Mouse (Mus musculus): ENCODE results near the gene Rasal2. TPM values are rescaled to one million over a fixed set of nuclear protein-coding genes. Genes with fewer than 3 reads are reported as not detected.

Rasal2 gene
- total RNA-seq, 2 experiments from 2014 or later: 70.0 to 77.8 TPM

DNA sequence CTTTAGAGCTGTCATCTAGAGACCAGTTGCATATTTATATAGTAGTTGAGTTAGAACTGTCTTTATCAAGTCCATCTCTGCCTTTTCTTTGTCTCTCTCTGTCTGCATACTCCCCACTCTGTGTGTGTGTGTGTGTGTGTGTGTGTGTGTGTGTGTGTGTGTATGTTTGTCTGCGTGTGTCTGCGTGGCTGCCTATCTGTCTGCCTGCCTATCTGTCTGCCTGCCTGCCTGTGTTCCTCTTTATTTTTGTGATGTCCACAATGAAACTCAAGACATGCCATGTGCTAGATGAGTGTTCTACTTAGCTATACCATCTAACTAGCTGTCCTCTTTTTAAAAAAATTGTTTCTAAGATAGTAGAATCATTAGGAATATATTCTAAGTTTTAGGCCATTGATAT is 42.0 kb downstream of the Rasal2 start:
- DNase-seq (ENCODE audit: extremely low spot score in 1 of 2, low spot score in 1 of 2): no peak

DNA sequence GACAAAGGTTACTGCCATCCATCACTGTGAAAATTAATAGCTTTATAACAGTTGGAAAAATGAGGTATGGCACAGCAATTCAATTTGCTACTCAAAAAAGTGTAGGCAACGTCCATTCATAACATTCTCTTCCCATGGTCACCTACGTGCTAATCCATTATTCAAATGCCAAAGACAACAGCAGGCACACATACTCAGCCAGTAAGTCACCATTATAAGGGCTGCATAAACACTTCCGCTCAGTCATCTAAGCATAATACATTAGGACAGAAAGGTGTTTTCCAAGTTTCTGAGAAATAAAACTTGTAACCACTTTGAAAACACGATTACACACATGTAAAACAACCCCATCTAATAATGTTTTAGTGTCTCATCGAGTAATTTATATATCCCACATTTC is 44.1 kb downstream of the Rasal2 start:
- no peak for DNase-seq (ENCODE audit: extremely low spot score in 1 of 2, low spot score in 1 of 2)

DNA sequence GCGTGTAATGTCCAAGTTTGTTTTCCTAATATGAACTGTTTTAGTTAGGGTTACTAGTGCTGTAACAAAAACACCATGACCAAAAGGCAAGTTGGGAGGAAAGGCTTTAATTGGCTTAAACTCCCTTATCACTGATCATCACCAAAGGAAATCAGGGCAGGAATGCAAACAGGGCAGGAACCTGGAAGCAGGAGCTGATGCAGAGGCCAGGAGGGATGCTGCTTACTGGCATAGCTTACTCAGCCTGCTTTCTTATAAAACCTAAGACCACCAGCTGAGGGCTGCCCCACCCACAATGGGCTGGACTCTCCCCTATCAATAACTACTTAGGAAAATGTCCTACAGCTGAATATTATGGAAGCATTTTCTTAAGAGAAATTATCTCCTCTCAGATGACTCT is 65.7 kb downstream of the Rasal2 start:
- no peak for DNase-seq (ENCODE audit: extremely low spot score in 1 of 2, low spot score in 1 of 2)

DNA sequence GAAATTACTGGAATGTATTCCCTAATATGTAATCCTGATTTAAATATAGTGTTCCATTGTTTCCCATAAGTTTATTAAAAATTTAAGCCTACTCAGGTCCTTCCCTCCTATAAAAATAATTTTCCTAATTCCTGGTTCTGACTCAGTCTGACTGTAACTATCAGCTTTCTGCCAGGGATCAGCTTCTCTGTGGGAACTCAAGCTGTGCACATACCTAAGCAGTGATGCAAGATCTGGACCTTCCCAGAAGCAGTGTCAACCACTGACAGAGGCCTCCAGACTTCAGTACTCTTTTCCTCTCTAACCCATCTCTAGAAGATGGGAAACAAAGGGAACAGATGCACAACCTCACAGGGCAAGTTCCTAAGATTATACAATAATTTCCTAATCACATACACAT is 68.9 kb downstream of the Rasal2 start:
- DNase-seq (ENCODE audit: extremely low spot score in 1 of 2, low spot score in 1 of 2): no peak

DNA sequence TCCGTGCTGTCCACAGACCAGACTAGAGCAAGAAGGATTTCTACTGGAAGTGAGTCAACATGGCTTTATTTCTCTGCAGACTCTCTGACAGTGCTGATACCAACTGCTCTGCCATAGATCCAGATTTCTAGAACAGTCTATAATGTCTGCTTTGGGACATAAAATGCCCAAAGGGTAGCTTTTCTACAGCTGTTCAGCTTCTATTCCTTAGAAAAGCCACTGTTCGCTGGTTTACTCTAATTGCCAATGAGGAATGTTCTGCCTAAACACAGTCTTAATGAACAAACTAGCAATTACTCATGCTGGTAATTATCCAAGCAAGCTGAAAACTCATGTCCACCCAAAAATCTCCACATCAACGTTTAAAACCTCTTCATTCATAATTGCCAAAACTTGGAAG is 77.6 kb downstream of the Rasal2 start:
- DNase-seq (ENCODE audit: extremely low spot score in 1 of 2, low spot score in 1 of 2): no peak

DNA sequence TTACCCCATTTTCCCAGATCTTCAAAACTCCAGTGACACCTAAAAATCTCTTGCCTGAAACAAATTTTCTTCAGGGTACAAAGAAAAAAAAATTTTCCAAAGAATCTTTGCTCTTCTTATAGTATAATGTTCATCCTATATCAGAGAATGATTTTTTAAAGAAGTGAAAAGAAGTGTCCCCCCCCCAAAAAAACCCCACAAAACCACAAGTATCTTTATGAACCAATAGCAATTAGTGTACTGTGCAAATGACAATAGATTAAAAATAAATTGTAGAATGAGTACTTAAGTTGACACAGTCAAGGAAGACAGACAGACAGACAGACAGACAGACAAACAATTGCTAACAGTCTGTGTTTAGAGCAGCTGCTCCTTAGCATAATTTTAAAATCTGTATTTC is 84.3 kb downstream of the Rasal2 start:
- DNase-seq (ENCODE audit: extremely low spot score in 1 of 2, low spot score in 1 of 2): no peak

DNA sequence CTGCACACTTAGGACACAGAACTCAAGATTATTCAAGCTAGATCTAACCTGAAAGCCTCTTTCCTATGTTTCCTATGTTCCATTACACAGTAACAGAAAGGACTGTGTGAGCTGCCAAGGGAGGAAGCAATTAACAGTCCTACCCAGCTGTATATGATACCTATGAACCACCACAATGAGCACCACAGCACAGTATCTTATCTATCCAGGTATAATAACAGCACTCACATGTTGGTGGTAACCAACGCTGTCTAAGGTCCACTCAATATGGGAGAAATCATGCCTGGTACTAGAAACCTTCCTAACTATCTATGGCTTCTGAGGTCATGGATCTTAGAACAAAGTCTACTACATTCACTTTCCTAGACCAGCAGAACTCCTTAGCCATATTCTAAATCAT is 89.3 kb downstream of the Rasal2 start:
- no peak for DNase-seq (ENCODE audit: extremely low spot score in 1 of 2, low spot score in 1 of 2)

DNA sequence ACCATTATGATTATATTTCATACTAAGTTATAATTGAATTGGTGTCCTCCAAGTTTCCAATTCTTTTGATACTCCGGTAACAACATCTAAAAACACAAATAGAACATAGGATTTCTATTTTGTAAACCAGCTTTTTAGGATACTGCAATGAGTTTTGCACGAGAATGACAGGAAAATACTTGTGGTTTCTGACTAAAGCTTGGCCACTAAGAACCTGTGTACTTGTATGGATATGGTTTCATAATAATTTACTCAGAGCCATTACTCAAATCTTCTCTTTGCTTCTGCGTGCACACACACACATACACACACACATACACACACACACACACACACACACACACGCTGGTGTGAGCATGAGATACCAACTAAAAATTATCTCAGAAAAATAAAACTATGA is 93.5 kb downstream of the Rasal2 start:
- no peak for DNase-seq (ENCODE audit: extremely low spot score in 1 of 2, low spot score in 1 of 2)

DNA sequence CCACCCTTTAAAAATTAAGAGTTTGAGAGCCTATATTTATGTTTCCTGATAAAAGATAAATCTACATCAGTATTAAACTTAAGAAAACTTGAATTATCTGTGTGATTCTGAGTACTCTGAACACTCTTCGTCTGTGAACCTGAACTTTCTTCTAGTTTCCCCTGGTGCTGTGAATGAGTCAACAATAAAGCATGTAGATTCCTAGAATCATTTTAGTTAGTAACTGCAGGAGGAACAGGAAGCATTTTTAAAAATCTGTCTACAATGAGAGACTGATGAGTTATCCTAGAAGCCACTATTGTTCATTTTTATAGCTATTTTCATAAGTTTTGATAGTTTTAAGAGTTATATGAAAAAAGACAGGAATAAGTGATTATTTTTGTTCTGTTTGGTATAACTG is 111.1 kb downstream of the Rasal2 start:
- no peak for DNase-seq (ENCODE audit: extremely low spot score in 1 of 2, low spot score in 1 of 2)

DNA sequence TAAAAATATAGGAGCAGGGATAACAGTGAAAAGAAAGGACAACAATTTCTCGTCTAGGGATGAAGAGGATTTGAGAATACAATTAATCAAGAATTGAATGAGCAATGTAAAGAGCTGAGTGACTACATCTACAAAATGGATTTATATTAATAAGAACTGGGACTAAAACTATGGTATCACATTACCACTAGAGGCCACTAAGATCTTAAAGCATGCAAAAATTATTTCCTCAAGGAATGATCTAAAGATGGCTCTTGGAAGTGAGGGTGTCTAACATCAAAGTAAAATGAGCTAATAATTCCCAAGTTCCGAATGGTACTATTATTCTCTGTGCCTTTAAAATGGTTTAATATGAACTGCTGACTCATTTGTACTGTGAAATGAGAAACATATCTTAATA is 112.8 kb downstream of the Rasal2 start:
- DNase-seq (ENCODE audit: extremely low spot score in 1 of 2, low spot score in 1 of 2): no peak

DNA sequence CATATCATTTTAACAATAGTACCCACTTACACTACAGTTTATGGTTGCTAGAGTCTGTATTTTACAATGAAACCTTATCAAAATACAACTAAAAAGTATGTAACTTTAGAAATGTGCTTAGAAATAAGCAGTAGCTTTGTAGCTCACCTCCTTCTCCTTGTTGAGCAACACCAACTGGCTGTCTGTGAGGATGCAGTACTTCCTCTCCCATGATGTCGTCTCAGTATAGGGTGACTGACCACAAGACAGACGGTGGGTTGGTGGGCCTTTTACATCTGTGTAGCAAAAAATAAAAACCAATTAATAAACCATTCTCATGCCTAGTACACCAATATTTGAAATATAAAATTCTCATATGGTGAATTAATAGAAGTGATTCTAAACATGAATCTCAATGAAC is 113.4 kb downstream of the Rasal2 start:
- no peak for DNase-seq (ENCODE audit: extremely low spot score in 1 of 2, low spot score in 1 of 2)

DNA sequence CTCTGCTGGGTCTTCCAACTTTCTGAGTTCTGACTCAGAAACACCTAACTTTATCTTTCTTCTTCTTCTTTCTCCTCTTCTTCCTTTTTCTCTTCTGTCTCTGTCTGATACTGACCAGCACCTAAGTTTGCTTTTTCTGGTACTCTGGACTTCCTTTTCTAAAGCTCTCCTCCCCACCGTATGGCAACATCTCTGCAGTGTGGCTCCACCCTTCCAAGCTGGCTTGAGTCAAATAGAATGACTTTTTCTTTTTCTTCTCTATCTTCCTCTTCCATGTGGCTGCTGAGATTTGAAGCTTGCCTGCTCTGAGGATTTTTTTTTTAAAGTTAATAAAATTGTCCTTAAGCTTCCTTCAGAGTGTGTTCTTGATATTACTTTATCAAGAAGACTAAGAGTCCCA is 115.3 kb downstream of the Rasal2 start:
- DNase-seq (ENCODE audit: extremely low spot score in 1 of 2, low spot score in 1 of 2): no peak

DNA sequence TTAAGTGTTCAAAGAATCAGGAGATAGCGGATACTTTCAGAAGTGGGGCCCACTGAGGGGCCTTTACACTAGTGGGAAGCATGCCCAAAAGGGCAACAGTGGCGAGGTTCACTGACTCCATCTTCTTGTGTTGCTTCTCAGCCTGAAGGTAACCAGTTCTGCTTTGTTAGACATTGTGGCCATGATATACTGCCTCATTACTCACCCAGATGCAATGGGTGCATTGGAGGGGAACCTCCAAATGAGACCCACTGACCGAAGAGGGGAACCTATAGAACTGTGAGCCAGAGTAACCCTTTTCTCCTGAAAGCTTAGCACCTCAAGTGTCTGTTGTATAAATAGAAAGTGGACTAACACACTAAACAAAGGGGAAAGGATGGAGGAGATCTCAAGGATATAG is 116.5 kb downstream of the Rasal2 start:
- DNase-seq (ENCODE audit: extremely low spot score in 1 of 2, low spot score in 1 of 2): no peak

DNA sequence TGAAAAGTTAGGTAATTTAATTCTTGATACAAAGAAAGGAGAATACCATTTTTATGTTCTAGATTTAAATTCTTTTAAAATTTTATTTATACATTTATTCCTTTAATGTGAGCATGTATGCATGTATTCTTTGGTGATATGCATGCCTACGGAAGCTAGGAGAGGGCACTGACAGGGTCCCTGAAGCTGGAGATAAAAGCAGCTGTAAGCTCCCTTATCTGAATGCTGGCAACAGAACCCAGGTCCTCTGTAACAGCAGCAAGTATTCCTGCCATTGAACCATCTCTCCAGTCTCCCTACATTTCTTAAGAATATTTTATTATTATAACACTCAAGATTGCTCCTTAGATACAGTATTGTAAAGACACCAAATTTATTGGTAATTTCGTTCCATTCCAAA is 122.2 kb downstream of the Rasal2 start:
- DNase-seq (ENCODE audit: extremely low spot score in 1 of 2, low spot score in 1 of 2): no peak

DNA sequence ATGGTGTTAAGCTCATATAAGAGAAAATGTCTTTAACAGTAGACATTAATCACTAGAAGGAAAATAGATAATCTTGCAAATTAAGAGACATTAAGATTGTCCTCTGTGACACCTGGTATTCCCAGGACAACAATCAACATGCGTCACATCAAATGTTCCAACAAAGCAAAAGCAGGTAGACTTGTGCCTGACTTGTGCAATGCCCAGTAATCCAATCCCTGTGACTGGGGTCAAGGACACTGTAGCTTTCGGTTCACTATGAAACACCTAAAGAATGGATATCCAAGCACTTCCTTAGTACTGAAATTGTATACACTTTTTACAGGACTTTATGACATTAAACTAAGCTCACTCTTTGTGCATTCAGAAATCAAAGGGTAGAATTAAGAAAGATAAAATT is 123.1 kb downstream of the Rasal2 start:
- no peak for DNase-seq (ENCODE audit: extremely low spot score in 1 of 2, low spot score in 1 of 2)

DNA sequence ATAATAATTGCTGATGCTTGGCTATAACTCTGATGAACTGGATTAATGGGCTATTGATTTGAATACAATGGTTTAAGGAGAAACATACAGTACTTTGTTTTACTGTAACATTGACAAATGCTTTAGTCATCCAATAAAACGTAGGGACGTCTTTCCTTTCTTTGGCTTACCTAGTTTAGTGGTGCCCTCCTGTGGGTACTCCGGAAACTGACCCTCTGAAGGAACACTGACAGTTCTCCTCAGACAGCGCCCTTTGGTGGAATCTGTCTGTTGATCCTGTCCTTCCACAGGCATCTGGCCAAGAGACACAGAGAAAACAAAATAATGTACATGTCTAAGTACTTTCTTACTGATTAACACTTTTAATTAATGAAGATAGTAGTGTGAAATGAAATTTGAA is 125.8 kb downstream of the Rasal2 start:
- peak in 1 of 2 experiments; percentile 49 for DNase-seq (ENCODE audit: extremely low spot score in 1 of 2, low spot score in 1 of 2)

DNA sequence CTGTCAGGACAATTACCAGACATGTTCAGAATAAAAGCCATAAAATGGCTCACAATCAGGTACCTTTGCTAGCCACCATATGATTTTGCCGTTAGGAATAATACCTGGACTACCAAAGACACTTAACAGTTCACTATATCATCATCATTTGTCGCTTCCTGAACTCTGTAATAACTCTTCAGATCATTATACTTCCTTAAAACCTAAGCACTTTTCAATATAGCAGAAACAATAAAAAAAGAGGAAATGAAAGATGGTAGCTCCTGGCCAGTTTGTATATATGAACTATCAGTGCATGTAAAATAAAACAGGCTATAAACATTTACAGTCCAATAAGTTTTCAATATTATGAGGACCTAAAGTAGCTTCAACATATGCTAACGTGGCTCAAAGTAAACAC is 127.0 kb downstream of the Rasal2 start:
- no peak for DNase-seq (ENCODE audit: extremely low spot score in 1 of 2, low spot score in 1 of 2)

DNA sequence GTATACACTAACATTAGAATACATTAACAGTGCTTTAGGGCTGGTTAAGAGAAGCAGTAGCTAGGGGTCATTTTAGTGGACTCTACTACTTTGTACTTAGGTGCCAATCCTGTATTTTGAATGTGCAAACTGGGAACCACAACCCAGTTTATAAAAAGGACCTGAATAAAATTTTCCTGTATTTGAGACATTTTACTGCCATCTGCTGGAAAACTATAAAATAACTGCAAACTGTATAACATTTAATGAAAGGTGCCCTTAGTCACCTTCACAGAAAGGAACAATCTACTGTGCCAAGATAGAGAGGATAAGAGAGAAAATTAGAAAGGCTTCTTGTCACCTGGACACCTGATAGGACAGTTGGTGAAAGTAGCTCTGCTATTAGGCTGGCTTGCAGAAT is 131.6 kb downstream of the Rasal2 start:
- DNase-seq (ENCODE audit: extremely low spot score in 1 of 2, low spot score in 1 of 2): no peak

DNA sequence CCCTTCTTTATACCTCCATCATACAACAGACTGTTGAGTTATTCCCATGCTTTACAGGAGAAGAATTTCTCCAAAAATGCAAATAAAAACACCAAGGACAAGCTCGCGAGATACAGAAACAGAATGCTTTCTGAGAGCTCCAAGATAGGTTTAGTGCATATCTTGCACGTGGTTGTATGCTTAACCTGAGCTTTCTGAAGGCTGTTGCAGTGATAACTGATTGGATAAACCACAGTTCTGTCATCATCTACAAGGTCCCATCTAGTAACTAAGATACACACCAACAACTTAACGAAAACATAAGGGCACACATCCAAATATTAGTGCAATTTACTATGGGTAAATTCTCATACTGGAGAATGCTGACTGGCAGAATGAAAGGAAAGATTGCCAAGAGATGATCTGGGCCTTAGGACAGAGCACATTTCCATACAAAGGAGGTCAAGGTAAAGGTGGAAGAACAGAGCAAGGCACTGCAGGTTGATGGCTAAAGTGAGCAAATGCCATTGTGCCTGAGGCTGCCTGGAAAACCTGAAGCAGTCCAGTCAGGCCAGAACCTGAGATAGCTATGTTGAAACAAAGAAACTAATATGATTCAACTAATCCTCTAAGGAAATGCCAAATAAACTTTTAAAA is 136.6 kb downstream of the Rasal2 start:
- DNase-seq (ENCODE audit: extremely low spot score in 1 of 2, low spot score in 1 of 2): no peak

DNA sequence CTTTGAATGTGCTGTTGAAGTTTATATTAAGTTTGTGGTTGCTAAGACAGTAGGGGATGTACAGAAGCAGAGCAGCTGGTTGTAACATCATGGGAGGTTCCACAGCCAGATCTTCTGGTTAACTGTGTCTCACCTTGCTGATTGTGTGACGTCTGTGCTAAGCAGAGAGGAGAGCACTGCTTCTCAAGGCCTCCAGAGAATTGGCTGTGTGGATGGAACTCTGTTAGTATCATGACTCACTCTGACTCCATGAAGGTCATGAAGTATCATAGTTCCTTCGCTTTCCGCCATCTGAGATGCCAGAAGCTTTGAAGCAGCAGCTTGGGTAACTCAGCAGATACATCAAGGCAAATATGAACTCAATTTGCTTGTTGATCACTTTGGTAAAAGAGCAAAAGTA is 144.5 kb downstream of the Rasal2 start:
- no peak for DNase-seq (ENCODE audit: extremely low spot score in 1 of 2, low spot score in 1 of 2)

DNA sequence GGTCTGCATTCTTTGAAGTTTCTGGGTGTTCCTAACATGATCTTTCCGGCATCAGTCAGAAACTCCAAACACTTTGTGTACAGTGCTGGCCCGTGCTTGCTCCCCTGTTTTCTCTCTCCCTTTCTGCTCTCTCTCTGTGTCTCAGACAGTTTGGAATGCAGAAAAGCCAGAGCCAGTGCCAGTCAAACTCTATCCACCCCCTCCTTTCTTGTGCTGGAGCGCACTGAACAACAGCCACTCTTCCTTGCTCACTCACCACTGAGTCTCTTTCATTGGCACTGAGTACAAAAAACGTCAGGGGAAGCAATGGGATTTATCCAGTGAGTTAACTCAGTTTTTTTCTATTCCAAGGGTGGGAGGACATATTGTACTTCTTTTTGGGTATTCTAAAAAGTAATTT is 155.8 kb downstream of the Rasal2 start:
- no peak for DNase-seq (ENCODE audit: extremely low spot score in 1 of 2, low spot score in 1 of 2)

DNA sequence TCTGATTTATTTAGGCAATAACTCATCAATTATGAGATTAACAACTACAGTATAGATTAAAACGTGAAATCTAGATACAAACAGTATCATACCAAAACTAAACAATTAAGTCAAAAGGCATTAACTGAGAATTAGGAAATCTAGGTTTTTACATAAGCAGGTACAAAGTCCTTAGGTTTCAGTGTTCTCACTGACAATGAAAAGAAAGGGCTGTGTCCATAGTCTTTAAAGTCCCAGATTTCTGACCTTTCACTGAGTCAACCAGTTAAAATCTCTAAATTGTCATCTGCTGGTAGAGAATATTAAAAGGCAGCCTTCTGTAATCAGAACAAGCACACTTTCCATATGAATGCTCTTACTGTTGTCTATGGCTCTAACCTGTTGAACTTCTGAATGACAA is 156.6 kb downstream of the Rasal2 start:
- DNase-seq (ENCODE audit: extremely low spot score in 1 of 2, low spot score in 1 of 2): no peak

Data from layer of hippocampus, postnatal 25 days (tissue).